Mouse (Mus musculus) thymus, adult 2 months (tissue): ENCODE results near the gene Plppr1. TPM values are rescaled to one million over a fixed set of nuclear protein-coding genes. Genes with fewer than 3 reads are reported as not detected.

Experiments used
- DNase-seq: peaks from one replicate; pipeline ENCODE4 v3.0.0; 2021
- H3K27ac ChIP-seq: fragments of 200-500 bp; 2 replicates; pipeline ENCODE4 v1.5.1; 2012; ENCODE audit warnings: low read length, control low read depth; ENCODE audit not compliant: control insufficient read depth, insufficient read depth
- H3K27me3 ChIP-seq: fragments of 200-500 bp; 2 replicates; pipeline ENCODE4 v1.6.1; 2012; ENCODE audit warnings: mild to moderate bottlenecking, low read length, moderate library complexity, mixed read lengths; ENCODE audit not compliant: control insufficient read depth, insufficient read depth
- H3K36me3 ChIP-seq: fragments of 200-500 bp; 2 replicates; pipeline ENCODE4 v1.6.1; 2012; ENCODE audit warnings: mild to moderate bottlenecking, low read length, moderate library complexity; ENCODE audit not compliant: control insufficient read depth, insufficient read depth
- H3K4me1 ChIP-seq: fragments of 200-500 bp; replicated peaks from 2 replicates; pipeline ENCODE4 v1.6.1; 2012; ENCODE audit warnings: low read length; ENCODE audit not compliant: control insufficient read depth, insufficient read depth
- H3K4me3 ChIP-seq: fragments of 200-500 bp; 2 replicates; pipeline ENCODE4 v1.5.1; 2012; ENCODE audit warnings: mild to moderate bottlenecking, low read length, control low read depth, moderate library complexity; ENCODE audit not compliant: control insufficient read depth, insufficient read depth
- CTCF ChIP-seq: fragments of 200-500 bp; IDR thresholded peaks from 2 replicates; pipeline ENCODE4 v1.5.1; 2012; ENCODE audit warnings: mild to moderate bottlenecking, control low read depth, low read length, moderate library complexity, borderline replicate concordance; ENCODE audit not compliant: control insufficient read depth, poor library complexity, insufficient read depth; ENCODE audit errors: extremely low read depth
- POLR2A ChIP-seq: fragments of 200-500 bp; IDR thresholded peaks from 2 replicates; pipeline ENCODE4 v1.6.1; 2012; ENCODE audit warnings: mild to moderate bottlenecking, low read length, control low read depth, moderate library complexity; ENCODE audit not compliant: control insufficient read depth, poor library complexity, insufficient read depth; ENCODE audit errors: extremely low read depth
- WGBS: fragments of 180-500 bp; shearing (Covaris S2); methylation state at CpG from one replicate; pipeline ENCODE4 v1.1.7; 2018; 5-methylcytosine and 5-hydroxymethylcytosine counted together
- polyA plus RNA-seq: library from polyadenylated mRNA; depleted of rRNA; stranded (reverse); fragments of >200 nt; gene quantifications from 2 replicates; pipeline ENCODE4 v1.2.3, GENCODE M21; 2012

Gene Plppr1
- polyA plus RNA-seq, 1 experiment = 0.04 TPM

- peak; percentile 6 for DNase-seq
- Histone ChIP-seq H3K36me3 (no peaks in the 10 kb centered on the region), H3K4me3 (no peak overlapping the region), H3K4me1 (no peaks in the 10 kb centered on the region), H3K27me3 (no peaks in the 10 kb centered on the region), H3K27ac (no peak overlapping the region)
- 38% methylated on average over 5 of the region's 5 CpGs for WGBS
- TF ChIP-seq POLR2A (no peak), CTCF (no peak)
Measured at GRCm38 (mm10) chr4:49153849-49154248, 94.8 kb downstream of the Plppr1 start.

DNA sequence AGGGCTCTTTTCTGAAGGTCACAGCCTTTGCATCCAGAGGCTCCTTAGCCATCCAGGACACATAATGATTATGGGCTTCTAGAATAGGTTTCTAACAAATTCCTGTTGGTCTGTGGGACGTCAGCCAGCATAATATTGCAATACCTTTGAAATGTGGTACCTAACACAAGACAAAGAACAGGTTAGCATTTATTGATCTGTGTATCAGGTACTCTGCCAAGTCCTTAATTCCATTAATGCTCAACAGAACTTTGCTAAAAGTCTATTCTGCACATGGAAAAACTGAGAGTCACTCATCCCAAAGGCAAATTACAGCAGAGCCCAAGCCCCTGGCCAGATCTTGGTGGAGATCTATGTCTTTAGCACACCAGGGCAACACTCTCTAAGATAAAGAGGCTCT, 97.7 kb downstream of the Plppr1 start:
- H3K4me1 ChIP-seq = no peaks in the 10 kb centered on the region
- no peak overlapping the region for H3K27ac ChIP-seq
- TF ChIP-seq CTCF (no peak), POLR2A (no peak)
- DNase-seq = no peak
- WGBS = 81% methylated on average over 1 of the region's 1 CpGs
- H3K27me3 ChIP-seq = no peaks in the 10 kb centered on the region
- no peaks in the 10 kb centered on the region for H3K36me3 ChIP-seq
- H3K4me3 ChIP-seq = no peak overlapping the region

- no peak for DNase-seq
- H3K27me3 ChIP-seq = no peaks in the 10 kb centered on the region
- WGBS = 95% methylated on average over 3 of the region's 3 CpGs
Measured at GRCm38 (mm10) chr4:49163285-49163684, 104.2 kb downstream of the Plppr1 start.

DNA sequence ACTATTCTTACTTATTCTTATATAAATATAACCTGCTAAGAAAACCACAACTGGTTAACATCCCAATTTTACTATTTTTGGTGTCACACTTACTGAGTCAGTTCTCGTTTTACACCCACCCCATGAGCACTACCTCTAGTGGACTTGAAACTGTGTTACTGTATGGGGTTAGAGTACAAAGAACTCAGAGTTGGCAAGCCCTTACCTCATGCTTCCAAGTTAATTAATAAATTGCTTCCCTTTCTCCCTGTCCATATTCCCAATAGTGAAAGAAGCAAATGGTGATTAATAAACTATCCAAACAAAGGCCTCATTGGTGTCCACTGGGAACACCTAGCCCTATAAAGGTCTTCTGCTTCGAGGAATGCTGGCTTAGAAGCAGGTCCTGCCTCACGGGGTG, 107.3 kb downstream of the Plppr1 start:
- no peak for DNase-seq
- no peaks in the 10 kb centered on the region for H3K4me1 ChIP-seq
- no peak overlapping the region for H3K4me3 ChIP-seq
- no peaks in the 10 kb centered on the region for H3K36me3 ChIP-seq
- WGBS = 80% methylated on average over 3 of the region's 3 CpGs
- no peaks in the 10 kb centered on the region for H3K27me3 ChIP-seq
- no peak for TF ChIP-seq CTCF
- TF ChIP-seq POLR2A = no peak
- no peak overlapping the region for H3K27ac ChIP-seq

More at GRCm38 (mm10) chr4:49163285-49163684, 104.2 kb downstream of the Plppr1 start:
- H3K4me1 ChIP-seq = no peaks in the 10 kb centered on the region
- H3K36me3 ChIP-seq = no peaks in the 10 kb centered on the region
- H3K4me3 ChIP-seq = no peak overlapping the region
- H3K27ac ChIP-seq = no peak overlapping the region
- TF ChIP-seq CTCF (no peak), POLR2A (no peak)

GRCm38 (mm10) chr4:49167030-49167429, 108.0 kb downstream of the Plppr1 start:
- no peak for DNase-seq
- Histone ChIP-seq H3K4me1 (no peaks in the 10 kb centered on the region), H3K4me3 (no peak overlapping the region), H3K36me3 (no peaks in the 10 kb centered on the region), H3K27ac (no peak overlapping the region), H3K27me3 (no peaks in the 10 kb centered on the region)
- no peak for TF ChIP-seq POLR2A
- 49% methylated on average over 5 of the region's 5 CpGs for WGBS

DNA sequence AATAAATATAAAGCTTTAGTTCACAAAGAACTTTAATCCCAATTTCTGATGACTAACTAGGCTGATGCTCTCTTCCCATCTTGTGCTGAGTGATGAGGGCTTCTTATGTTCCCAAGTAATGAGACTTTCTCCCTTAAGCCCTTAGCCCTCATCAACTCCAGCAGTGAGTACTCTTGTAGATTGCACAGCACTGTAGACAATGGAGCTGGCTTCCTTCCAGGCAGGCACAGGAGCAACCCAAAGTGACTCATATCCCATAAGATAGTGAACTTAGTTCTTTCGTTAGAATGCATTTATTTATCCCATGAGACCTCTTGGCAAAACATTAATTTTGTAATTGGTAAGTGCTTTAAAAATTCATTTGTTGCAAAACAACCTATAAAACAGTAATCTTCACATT, 110.4 kb downstream of the Plppr1 start:
- 75% methylated on average over 1 of the region's 1 CpGs for WGBS
- DNase-seq = no peak
- Histone ChIP-seq H3K27me3 (no peaks in the 10 kb centered on the region), H3K4me1 (no peaks in the 10 kb centered on the region), H3K36me3 (no peaks in the 10 kb centered on the region), H3K4me3 (no peak overlapping the region), H3K27ac (no peak overlapping the region)
- TF ChIP-seq POLR2A = no peak
- no peak for TF ChIP-seq CTCF

DNA sequence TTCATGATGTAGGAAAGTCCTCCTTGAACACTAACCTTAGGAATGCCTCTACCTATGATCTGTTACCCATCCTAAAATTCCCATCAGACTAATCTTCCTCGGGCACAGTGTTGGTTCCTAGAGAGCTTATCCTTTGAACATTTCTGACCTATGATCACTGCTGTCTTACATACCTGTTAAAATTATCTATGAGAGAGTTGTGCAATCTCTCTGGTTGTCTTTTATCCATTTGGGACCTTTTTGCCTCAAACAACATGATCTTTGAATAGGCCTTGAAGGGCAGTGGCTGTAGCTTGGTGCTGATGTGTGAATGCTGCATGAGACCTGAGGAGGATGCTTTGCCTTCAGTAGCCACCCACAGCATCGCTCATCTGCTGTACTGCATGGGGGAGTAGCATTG, 119.0 kb downstream of the Plppr1 start:
- H3K27ac ChIP-seq = no peak overlapping the region
- no peak overlapping the region for H3K4me3 ChIP-seq
- no peaks in the 10 kb centered on the region for H3K4me1 ChIP-seq
- TF ChIP-seq POLR2A (no peak), CTCF (no peak)
- no peaks in the 10 kb centered on the region for H3K36me3 ChIP-seq
- no peak for DNase-seq
- 92% methylated on average over 2 of the region's 2 CpGs for WGBS
- no peaks in the 10 kb centered on the region for H3K27me3 ChIP-seq
